9 mouse cellular contexts compared by ENCODE assay signal in the genomic region with DNA sequence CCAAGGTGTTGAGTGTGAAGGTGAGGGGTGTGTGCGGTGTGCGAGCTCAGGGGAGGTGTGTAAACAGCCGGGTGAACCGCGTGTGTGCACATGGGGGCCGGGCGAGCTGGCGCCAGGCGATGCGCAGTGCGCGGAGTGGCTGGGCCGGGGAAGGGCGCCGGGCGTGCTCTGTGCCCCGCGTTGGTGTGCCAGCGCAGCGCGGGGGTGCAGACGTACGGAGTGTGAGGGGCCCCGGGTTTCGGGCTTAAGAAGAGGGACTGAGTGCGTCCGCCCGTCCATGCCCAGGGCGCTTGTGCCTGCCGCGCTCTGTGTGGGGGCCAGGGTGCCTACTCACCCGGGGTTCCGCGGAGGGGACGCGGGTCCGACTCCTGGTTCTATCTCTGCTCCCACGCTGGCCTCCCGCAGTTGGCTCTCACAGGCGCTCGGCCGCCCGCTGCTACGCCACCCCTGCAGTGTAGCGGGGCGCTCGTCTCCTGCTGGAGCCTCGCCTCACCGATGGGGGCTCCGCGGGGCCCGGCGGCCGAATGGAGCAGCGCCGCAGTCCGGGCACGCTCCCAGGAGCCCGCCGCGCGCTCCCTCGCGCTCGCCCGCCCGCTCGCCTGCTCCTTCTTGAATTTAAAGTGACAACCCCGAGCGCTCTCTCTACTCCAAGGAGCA. TPM values are rescaled to one million over a fixed set of nuclear protein-coding genes. Genes with fewer than 3 reads are reported as not detected.
DNase-seq lines count a peak whose midpoint lies in the region; ATAC-seq lines count a peak whose summit lies in the region.
"Had no signal": no experiment of that assay in that cellular context is flagged by ENCODE, and none has a peak within 500 bp of the region (broad histone marks: within the 10 kb centered on the region; RNA-seq: fewer than 3 reads in every experiment).

No protein-coding gene starts in this region.

- H3K9me3 ChIP-seq in megakaryocyte, embryonic 14.5 days, result no peaks in the 10 kb centered on the region
- no peaks in the 10 kb centered on the region for H3K9me3 ChIP-seq in liver, embryonic 16.5 days (replicated peaks; ENCODE audit: control insufficient read depth, low read length)

- peak; percentile 83 to 89 for DNase-seq in cerebellum, postnatal 14 days
- peak; percentile 40 for DNase-seq in gastrocnemius, postnatal 25 days
- peak; percentile 60 for DNase-seq in kidney, postnatal 14 days
- DNase-seq in right cerebral cortex, adult 18-20 months, result peak; percentile 77

- H3K27ac ChIP-seq in liver, embryonic 16.5 days (ENCODE audit: low read length), result no peak overlapping the region
- H3K27ac ChIP-seq: macrophage had no signal

- H3K36me3 ChIP-seq in megakaryocyte, embryonic 14.5 days (replicated peaks; ENCODE audit: low read length), result no peaks in the 10 kb centered on the region
- H3K36me3 ChIP-seq in liver, embryonic 16.5 days (ENCODE audit: control insufficient read depth, insufficient read depth), result no peaks in the 10 kb centered on the region

- peak overlapping the region; percentile 66 for H3K4me2 ChIP-seq in liver, embryonic 16.5 days (ENCODE audit: low read depth, low read length)

- H3K9ac ChIP-seq in liver, embryonic 16.5 days (ENCODE audit: low read depth, low read length), result peak overlapping the region; percentile 28; the same call in 1 of the 2 replicates

- WGBS in liver, embryonic 16.5 days (ENCODE audit: insufficient replicate concordance), result under 1% methylated on average over 69 of the region's 70 CpGs

- no peak for ATAC-seq in megakaryocyte, adult 5-6 weeks (ENCODE audit: poor library complexity, severe bottlenecking)
- ATAC-seq in liver, embryonic 16.5 days (ENCODE audit: low read depth), result peak; percentile 58
- no peak for ATAC-seq in erythroid progenitor cell, adult 5-6 weeks (replicated peaks; ENCODE audit: low FRiP score, poor library complexity, severe bottlenecking)

- peaks cover 40% of the 10 kb centered on the region for H3K4me1 ChIP-seq in megakaryocyte, embryonic 14.5 days
- H3K4me1 ChIP-seq in liver, embryonic 16.5 days (ENCODE audit: control insufficient read depth, low read depth, low read length), result peaks cover 5% of the 10 kb centered on the region; the same call in 1 of the 2 replicates

- peak overlapping the region; percentile 83 for H3K4me3 ChIP-seq in megakaryocyte, embryonic 14.5 days (replicated peaks)
- H3K4me3 ChIP-seq in liver, embryonic 16.5 days (ENCODE audit: low read depth, low read length), result peak overlapping the region; percentile 50

- H3K27me3 ChIP-seq in megakaryocyte, embryonic 14.5 days (replicated peaks), result peaks cover 88% of the 10 kb centered on the region
- peaks cover 39% of the 10 kb centered on the region for H3K27me3 ChIP-seq in liver, embryonic 16.5 days (ENCODE audit: control insufficient read depth, insufficient read depth, low read depth, low read length)

RNA-seq across cellular contexts. Expression of gene Syt12, which starts 0.5 kb away (rescaled TPM):
- not detected in 2 replicates for polyA plus RNA-seq in megakaryocyte, embryonic 14.5 days (2012; ENCODE audit: insufficient read depth, low replicate concordance)
- not detected in 2 replicates for total RNA-seq in megakaryocyte, adult 5-6 weeks (2015)
- total RNA-seq in megakaryocyte, adult 5-6 weeks (2017), result not detected in 2 replicates
- 1 to 10 TPM; 6.5 to 8.5 TPM for total RNA-seq in gastrocnemius, postnatal 25 days (2021)
- polyA plus RNA-seq in liver, embryonic 16.5 days (2015; fragmentation: Nextera tagmentation; extraction: Ambion mirVana), result 0.20 and 0.32 TPM in 2 replicates
- total RNA-seq in erythroid progenitor cell, adult 5-6 weeks (2015; ENCODE audit: low replicate concordance), result not detected in 2 replicates
- total RNA-seq in erythroid progenitor cell, adult 5-6 weeks (2017; ENCODE audit: low replicate concordance), result not detected in 2 replicates
- polyA plus RNA-seq: macrophage had no signal

RNA-seq across cellular contexts. Expression of gene 2010003K11Rik, which starts 21.7 kb away (rescaled TPM):
- polyA plus RNA-seq in megakaryocyte, embryonic 14.5 days (2012; ENCODE audit: insufficient read depth, low replicate concordance), result 0.26 TPM in 1 of 2 replicates, not detected in the other
- total RNA-seq in megakaryocyte, adult 5-6 weeks (2015), result not detected in 2 replicates
- not detected in 2 replicates for total RNA-seq in megakaryocyte, adult 5-6 weeks (2017)
- total RNA-seq in gastrocnemius, postnatal 25 days (2021), result under 1 TPM in 1 of 2 experiments, not detected in 1; 0.99 TPM
- polyA plus RNA-seq in liver, embryonic 16.5 days (2015; fragmentation: Nextera tagmentation; extraction: Ambion mirVana), result 0.18 and 0.45 TPM in 2 replicates
- not detected in 2 replicates for total RNA-seq in erythroid progenitor cell, adult 5-6 weeks (2015; ENCODE audit: low replicate concordance)
- total RNA-seq in erythroid progenitor cell, adult 5-6 weeks (2017; ENCODE audit: low replicate concordance), result not detected in 2 replicates
- polyA plus RNA-seq: macrophage had no signal

RNA-seq across cellular contexts. Expression of gene Pcx, which starts 33.5 kb away (rescaled TPM):
- 1.0 and 1.2 TPM in 2 replicates for polyA plus RNA-seq in megakaryocyte, embryonic 14.5 days (2012; ENCODE audit: insufficient read depth, low replicate concordance)
- 0.22 and 0.64 TPM in 2 replicates for total RNA-seq in megakaryocyte, adult 5-6 weeks (2015)
- 0.62 and 0.69 TPM in 2 replicates for total RNA-seq in megakaryocyte, adult 5-6 weeks (2017)
- total RNA-seq in gastrocnemius, postnatal 25 days (2021), result 10 to 100 TPM; 44.6 to 59.3 TPM
- polyA plus RNA-seq in liver, embryonic 16.5 days (2015; fragmentation: Nextera tagmentation; extraction: Ambion mirVana), result 88.7 and 118 TPM in 2 replicates
- total RNA-seq in erythroid progenitor cell, adult 5-6 weeks (2015; ENCODE audit: low replicate concordance), result 21.6 and 42.8 TPM in 2 replicates
- total RNA-seq in erythroid progenitor cell, adult 5-6 weeks (2017; ENCODE audit: low replicate concordance), result 40.8 and 44.3 TPM in 2 replicates

RNA-seq across cellular contexts. Expression of gene Rhod, which starts 37.5 kb away (rescaled TPM):
- 0.16 TPM in 1 of 2 replicates, not detected in the other for polyA plus RNA-seq in megakaryocyte, embryonic 14.5 days (2012; ENCODE audit: insufficient read depth, low replicate concordance)
- total RNA-seq in megakaryocyte, adult 5-6 weeks (2015), result not detected in 2 replicates
- not detected in 2 replicates for total RNA-seq in megakaryocyte, adult 5-6 weeks (2017)
- under 1 TPM; 0.56 to 0.75 TPM for total RNA-seq in gastrocnemius, postnatal 25 days (2021)
- polyA plus RNA-seq in liver, embryonic 16.5 days (2015; fragmentation: Nextera tagmentation; extraction: Ambion mirVana), result 8.0 and 11.8 TPM in 2 replicates
- not detected in 2 replicates for total RNA-seq in erythroid progenitor cell, adult 5-6 weeks (2015; ENCODE audit: low replicate concordance)
- total RNA-seq in erythroid progenitor cell, adult 5-6 weeks (2017; ENCODE audit: low replicate concordance), result not detected in 2 replicates

Comparison
In these comparisons a context has a peak if more than half of its experiments do, and no peak if none do; other contexts are left out.
1. RNA of gene Syt12, which starts 0.5 kb away (total RNA-seq): 6.5 to 8.5 TPM in gastrocnemius, postnatal 25 days; not detected in megakaryocyte, adult 5-6 weeks and not detected in erythroid progenitor cell, adult 5-6 weeks; every median in the first group is over 4 times any median in the second.
2. RNA of gene Pcx, which starts 33.5 kb away (total RNA-seq): 44.6 to 59.3 TPM in gastrocnemius, postnatal 25 days and 21.6 to 44.3 TPM in erythroid progenitor cell, adult 5-6 weeks; 0.22 to 0.69 TPM in megakaryocyte, adult 5-6 weeks; every median in the first group is over 10 times any median in the second.
3. Peak in every context shown above with its lines, with median percentiles within 50 percentile points of each other: DNase-seq.